Mouse (Mus musculus) cortical plate, adult 2 months (tissue): Measurements from ENCODE around the gene Stk39. TPM values are rescaled to one million over a fixed set of nuclear protein-coding genes. Genes with fewer than 3 reads are reported as not detected.

Source experiments
- H3K27ac ChIP-seq: fragments of 200-500 bp; 2 replicates; pipeline ENCODE4 v1.5.1; 2012; ENCODE audit warnings: low read length, control low read depth, inconsistent platforms; ENCODE audit not compliant: insufficient read depth
- H3K4me1 ChIP-seq: fragments of 200-500 bp; 2 replicates; pipeline ENCODE4 v1.6.1; 2011; ENCODE audit warnings: low read length; ENCODE audit not compliant: control insufficient read depth, insufficient read depth
- H3K4me3 ChIP-seq: fragments of 200-500 bp; 2 replicates; pipeline ENCODE4 v1.5.1; 2011; ENCODE audit warnings: mild to moderate bottlenecking, low read length, control low read depth; ENCODE audit not compliant: insufficient read depth
- CTCF ChIP-seq: fragments of 200-500 bp; IDR thresholded peaks from 2 replicates; pipeline ENCODE4 v1.5.1; 2011; ENCODE audit warnings: mild to moderate bottlenecking, control low read depth, low read length; ENCODE audit not compliant: insufficient read depth; ENCODE audit errors: extremely low read depth
- POLR2A ChIP-seq: fragments of 200-500 bp; IDR thresholded peaks from 2 replicates; pipeline ENCODE4 v1.6.1; 2011; ENCODE audit warnings: mild to moderate bottlenecking, low read length, control low read depth; ENCODE audit not compliant: insufficient read depth; ENCODE audit errors: extremely low read depth
- polyA plus RNA-seq: library from polyadenylated mRNA; depleted of rRNA; stranded (reverse); fragments of >200 nt; gene quantifications from 2 replicates; pipeline ENCODE4 v1.2.3, GENCODE M21; 2012

The Stk39 gene
- polyA plus RNA-seq, 1 experiment = 32.7 TPM

GRCm38 (mm10) chr2:68304771-68305460, 167.2 kb downstream of the Stk39 start:
- peaks cover 11% of the 10 kb centered on the region for H3K4me1 ChIP-seq
- peak overlapping the region; percentile 89 for H3K27ac ChIP-seq
- no peak overlapping the region for H3K4me3 ChIP-seq
- no peak for TF ChIP-seq POLR2A
- TF ChIP-seq CTCF = no peak

GRCm38 (mm10) chr2:68301811-68302542, 170.1 kb downstream of the Stk39 start:
- peaks cover 7% of the 10 kb centered on the region for H3K4me1 ChIP-seq
- 0 out of 2 replicates have a peak overlapping the region, but pooled peaks have one; percentile 54 for H3K27ac ChIP-seq
- no peak overlapping the region for H3K4me3 ChIP-seq
- TF ChIP-seq CTCF (no peak), POLR2A (no peak)

- TF ChIP-seq POLR2A = no peak
- no peak for TF ChIP-seq CTCF
- Histone ChIP-seq H3K27ac (no peak overlapping the region), H3K4me1 (peaks cover 4% of the 10 kb centered on the region; the same call in 1 of the 2 replicates), H3K4me3 (no peak overlapping the region)
These were observed 173.7 kb downstream of the Stk39 start for GRCm38 (mm10) chr2:68298356-68298755.

GRCm38 (mm10) chr2:68297955-68298354, 174.1 kb downstream of the Stk39 start:
- Histone ChIP-seq H3K27ac (no peak overlapping the region), H3K4me3 (no peak overlapping the region), H3K4me1 (peaks cover 4% of the 10 kb centered on the region; the same call in 1 of the 2 replicates)
- no peak for TF ChIP-seq POLR2A
- TF ChIP-seq CTCF = no peak

- no peak overlapping the region for H3K4me3 ChIP-seq
- no peak for TF ChIP-seq CTCF
- TF ChIP-seq POLR2A = no peak
- 0 out of 2 replicates have a peak, but pooled peaks cover 2% of the 10 kb centered on the region for H3K4me1 ChIP-seq
- no peak overlapping the region for H3K27ac ChIP-seq
These were observed 175.3 kb downstream of the Stk39 start for GRCm38 (mm10) chr2:68296743-68297142.

DNA sequence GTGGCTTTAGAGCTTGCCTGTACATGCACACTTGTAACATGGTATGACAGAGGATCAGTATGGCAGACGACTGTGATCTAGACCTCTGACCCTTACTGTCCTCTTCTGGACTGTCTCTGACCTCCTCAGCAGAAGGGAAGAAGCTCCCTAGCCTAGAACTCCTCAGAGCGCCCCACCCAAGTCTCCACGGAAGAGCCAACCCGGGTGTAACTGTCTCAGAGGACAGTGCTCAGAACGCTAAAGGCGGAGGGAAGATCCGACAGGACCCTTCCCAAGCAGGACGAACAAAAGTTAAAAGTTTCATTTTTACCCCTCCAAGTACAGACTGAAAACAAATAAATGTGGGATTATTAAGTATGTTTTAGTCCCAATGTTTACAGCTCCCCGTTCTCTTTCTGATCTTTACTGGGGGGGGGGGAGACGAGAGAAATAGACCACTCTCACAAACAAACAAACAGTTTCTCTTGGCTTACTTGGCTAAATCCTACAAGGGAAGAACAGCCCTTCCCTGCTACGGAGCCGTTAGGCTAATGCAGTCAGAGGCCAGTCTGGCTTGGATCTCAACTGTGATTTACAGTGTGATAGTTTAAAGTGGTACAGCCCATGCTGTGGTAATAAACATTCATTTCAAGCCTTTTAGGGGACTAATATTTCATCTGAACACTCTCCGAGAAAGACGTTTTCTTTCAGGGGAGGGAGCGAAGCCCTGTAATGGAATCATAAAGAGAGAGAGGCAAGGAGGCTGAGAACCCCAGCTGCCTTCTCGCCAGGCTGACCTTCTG, 179.3 kb downstream of the Stk39 start:
- no peak for TF ChIP-seq CTCF
- no peak for TF ChIP-seq POLR2A
- H3K27ac ChIP-seq = no peak overlapping the region
- H3K4me3 ChIP-seq = no peak overlapping the region
- no peaks in the 10 kb centered on the region for H3K4me1 ChIP-seq

DNA sequence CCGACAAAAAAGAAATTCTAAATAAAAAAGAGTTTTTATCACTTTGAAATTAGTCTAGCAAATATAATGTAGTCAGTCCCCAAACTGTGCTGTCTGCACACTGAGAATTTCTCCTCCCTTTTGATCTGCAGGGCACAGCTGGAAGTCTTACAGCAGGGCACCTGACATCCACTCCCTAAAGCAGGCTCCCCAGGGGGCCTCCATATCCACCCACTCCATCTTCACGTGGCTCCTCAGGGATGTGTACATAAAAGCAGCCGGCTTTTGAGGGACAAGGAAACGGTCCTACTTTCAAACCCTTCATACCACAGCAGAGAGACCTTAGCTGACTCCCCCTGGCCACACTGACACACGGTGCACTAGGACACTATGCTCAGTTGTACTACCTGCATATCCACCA, 180.2 kb downstream of the Stk39 start:
- H3K27ac ChIP-seq = no peak overlapping the region
- H3K4me3 ChIP-seq = no peak overlapping the region
- no peaks in the 10 kb centered on the region; the same call in 1 of the 2 replicates for H3K4me1 ChIP-seq
- TF ChIP-seq CTCF = no peak
- no peak for TF ChIP-seq POLR2A

DNA sequence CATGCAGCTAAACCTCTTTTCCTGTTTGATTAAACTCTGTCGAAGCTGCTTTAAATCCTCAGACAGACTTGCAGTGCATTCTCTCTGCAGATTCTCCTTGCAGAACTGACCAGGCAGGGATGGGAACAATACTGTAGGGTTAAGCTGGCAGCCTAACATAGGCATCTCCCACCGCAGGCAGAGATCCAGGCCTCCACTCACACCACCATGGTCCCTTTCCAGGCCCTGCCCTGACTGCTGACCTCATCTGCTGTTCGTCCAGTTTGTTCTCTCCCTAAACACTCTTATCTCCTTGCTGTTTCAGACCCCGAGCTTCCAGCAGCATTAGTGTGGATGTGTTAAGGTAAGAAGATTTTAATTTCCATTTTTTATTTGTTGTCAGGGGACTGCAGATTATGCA, 182.1 kb downstream of the Stk39 start:
- H3K4me1 ChIP-seq = no peaks in the 10 kb centered on the region; the same call in 1 of the 2 replicates
- H3K4me3 ChIP-seq = no peak overlapping the region
- TF ChIP-seq POLR2A (no peak), CTCF (no peak)
- H3K27ac ChIP-seq = no peak overlapping the region

GRCm38 (mm10) chr2:68289177-68289576, 182.9 kb downstream of the Stk39 start:
- H3K4me3 ChIP-seq = no peak overlapping the region
- no peak overlapping the region for H3K27ac ChIP-seq
- H3K4me1 ChIP-seq = no peaks in the 10 kb centered on the region; the same call in 1 of the 2 replicates
- TF ChIP-seq CTCF = no peak
- no peak for TF ChIP-seq POLR2A
